Mouse (Mus musculus): ENCODE results near the gene Clps.
A peak's percentile ranks its signal among the peaks of the same experiment; 100 is the strongest.

The Clps gene

DNA sequence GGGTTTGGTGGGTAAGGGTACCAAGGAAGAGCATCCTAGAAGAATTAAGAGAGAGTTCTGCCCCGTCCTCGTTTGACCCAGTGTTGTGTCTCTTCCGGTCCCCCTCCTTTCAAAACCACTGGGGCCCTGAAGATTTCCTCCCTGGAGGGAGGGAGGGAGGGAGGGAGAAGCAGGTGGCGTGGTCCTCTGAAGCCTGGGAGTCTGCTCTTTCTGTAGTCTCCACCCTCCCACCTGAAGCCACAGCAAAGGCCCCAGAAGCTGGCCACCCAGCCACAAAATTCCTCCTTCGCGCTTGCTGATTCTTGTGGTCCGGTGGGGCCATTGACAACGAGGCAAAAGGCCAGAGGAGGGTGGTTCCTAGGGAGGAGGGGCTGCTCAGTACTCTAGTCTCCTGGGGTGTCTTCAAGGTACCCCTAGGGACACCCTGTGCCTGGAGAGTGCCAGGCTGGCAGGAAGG lies 41.9 kb downstream of the Clps start:
- peak in 1 of 2 experiments; percentile 69 for DNase-seq (ENCODE audit: low spot score in 2 of 2)

DNA sequence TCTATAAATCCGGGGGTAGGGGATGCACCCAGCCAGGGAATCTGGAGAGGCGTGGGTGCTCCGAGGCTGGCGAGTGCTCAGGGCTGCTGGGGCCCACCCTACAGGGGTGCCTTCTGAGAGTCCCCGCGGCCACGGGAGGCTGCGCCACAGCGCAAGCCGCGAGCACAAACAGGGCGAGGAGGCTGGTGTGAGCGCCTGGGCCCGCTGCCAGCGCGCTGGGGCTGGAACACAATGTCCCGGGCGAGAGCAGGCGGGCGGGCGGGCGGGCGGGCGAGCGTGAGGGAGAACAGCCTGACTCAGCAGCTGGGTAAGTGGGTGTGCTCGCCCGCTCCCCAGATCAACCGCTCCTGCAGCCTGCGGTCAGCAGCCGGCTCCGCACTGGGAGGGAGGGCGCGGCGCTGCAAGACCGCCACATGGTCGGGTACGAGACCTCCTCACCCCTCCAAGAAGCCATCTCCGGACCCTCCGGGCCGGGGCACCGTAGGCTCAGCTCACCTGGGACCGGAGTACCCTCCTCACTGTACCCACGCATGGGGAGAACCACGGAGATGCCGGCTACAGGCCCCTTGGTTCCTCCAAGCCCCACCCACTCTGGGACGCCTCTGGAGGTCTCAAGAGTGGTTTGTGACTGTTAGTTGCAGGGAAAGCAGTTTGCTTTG lies 42.5 kb downstream of the Clps start:
- peak; percentile 83 to 95 for DNase-seq (ENCODE audit: low spot score in 2 of 2)

GRCm38 (mm10) chr17:28517441-28517955 lies 43.1 kb downstream of the Clps start, which contains the start of gene Fkbp5:
Gene Fkbp5 (minus strand): TSS chr17:28517527.
- DNase-seq (ENCODE audit: low spot score in 2 of 2) = peak; percentile 71 to 87

DNA sequence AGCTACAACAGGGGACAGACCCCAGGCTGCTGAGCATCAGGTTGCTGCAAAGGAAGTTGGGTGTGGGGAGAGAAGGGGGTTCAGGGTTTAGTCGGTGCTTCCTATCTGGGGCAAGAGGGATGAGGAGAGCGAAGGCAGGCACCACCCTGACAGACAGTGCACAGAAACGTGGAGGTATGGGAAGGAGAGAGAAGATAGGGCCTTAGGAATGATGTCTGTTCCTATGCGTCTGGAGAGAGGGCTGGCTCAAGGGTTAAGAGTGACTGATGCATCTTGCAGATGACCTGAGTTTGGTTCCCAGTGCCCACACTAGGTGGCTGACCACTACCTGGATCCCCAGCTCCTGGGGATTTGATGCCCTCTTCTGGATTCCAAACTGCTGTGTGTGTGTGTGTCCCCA lies 43.7 kb downstream of the Clps start:
- no peak for DNase-seq (ENCODE audit: low spot score in 2 of 2)

DNA sequence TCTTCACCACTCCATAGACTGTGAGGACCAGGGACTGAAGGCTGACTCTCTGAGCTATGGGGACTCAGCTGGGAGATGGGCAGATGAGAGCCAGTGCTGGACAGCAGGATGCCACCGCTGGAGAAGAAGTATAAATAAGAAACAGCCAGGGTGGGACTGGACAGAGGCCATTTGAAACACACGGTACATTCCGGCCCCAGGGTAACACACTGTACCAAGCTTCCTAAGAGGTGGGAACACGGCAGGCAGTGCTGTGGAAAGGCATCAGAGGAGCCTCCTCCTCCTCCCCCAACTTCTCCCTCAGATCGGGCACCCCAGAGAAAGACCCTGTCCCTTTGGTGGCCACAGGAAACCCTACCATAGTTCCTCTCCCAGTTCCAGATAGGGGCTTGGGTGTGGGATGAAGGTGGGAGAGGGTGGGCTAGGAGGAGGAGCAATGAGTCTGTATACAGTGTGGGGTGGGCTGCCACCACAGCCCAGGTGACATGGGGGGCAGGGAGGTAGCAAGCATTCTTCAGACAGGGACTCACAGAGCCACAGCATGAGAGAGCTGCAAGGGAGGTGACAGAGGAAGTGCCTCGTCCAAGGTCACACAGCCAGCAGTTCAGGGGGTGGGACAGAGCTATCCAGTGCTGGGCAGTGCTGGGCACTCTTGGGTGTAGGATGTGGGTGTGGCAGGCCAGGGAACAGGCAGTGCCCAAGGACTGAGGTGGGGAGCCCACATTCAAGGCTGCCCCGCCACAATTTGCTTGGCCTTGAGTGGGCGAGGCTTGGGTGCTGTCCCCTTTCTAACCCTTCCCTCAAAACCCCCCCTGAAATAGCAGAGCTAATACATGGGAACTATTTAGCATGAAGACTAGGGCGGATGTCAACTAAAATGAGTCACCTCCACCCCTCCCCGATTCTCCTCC lies 44.9 kb downstream of the Clps start:
- peak in 1 of 2 experiments; percentile 70 for DNase-seq (ENCODE audit: low spot score in 2 of 2)

- no peak for DNase-seq (ENCODE audit: low spot score in 2 of 2)
Measured at GRCm38 (mm10) chr17:28514555-28514954, 46.0 kb downstream of the Clps start.

GRCm38 (mm10) chr17:28513844-28514243 lies 46.7 kb downstream of the Clps start:
- no peak for DNase-seq (ENCODE audit: low spot score in 2 of 2)

DNA sequence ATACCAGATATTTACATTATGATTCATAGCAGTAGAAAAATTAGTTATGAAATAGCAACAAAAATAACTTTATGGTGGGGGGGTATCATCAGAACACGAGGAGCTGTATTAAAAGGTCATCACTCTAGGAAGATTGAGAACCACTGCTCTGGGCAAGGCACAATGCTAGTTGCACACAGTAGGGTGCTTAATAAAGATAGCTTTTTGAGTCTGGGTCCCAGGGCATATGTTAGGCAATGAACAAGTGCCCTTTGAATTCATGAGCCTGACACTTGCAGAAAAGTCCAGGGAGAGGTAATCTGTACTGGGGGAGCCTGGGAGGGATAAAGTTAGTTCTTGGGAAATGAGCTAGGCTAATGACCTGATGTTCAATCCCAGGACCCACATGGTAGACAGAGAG lies 47.2 kb downstream of the Clps start:
- no peak for DNase-seq (ENCODE audit: low spot score in 2 of 2)

- peak; percentile 68 to 91 for DNase-seq (ENCODE audit: low spot score in 2 of 2)
Measured at GRCm38 (mm10) chr17:28512696-28513095, 47.9 kb downstream of the Clps start.

DNA sequence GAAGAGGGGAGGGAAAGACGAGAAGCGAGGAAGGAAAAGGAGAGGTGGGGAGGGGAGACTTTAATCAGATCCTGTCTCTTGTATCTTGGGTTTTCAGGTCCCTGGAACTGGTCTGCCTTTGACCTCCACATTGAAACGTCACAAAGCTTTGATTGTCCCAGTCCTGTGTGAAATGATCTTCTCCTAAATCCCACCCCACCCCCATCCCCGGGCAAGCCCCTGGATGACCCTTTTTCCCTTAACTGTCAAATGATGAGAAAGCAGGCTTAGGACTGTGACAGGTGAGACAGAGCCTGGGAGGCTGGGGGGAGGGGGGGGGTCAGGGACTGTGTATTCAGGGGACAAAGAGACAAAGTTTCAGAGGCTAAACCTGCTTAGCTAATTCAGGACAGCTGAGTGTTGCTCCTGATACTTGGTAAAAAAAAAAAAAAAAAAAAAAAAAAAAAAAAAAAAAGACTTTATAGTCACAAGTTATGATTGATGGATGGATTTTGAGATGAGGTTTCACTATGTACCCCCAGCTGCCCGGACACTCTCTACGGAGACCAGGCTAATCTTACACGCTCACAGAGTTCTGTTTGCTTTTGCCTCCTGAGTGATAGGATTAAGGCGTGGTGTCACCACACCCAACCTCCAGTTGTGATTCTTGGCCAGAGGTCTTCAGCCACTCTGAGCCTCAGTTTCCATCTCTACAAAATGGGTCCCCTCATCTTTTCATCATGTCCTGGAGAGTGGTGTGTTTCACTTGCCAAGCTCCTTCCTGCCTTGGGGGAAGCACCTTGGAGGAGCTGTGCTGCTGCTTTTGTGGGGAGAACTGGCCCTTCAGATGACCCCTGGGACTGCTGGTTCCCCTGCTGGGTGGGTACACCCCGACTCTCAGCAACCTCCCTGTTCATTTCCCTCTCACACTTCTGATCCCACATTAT lies 48.7 kb downstream of the Clps start:
- no peak for DNase-seq (ENCODE audit: low spot score in 2 of 2)

DNA sequence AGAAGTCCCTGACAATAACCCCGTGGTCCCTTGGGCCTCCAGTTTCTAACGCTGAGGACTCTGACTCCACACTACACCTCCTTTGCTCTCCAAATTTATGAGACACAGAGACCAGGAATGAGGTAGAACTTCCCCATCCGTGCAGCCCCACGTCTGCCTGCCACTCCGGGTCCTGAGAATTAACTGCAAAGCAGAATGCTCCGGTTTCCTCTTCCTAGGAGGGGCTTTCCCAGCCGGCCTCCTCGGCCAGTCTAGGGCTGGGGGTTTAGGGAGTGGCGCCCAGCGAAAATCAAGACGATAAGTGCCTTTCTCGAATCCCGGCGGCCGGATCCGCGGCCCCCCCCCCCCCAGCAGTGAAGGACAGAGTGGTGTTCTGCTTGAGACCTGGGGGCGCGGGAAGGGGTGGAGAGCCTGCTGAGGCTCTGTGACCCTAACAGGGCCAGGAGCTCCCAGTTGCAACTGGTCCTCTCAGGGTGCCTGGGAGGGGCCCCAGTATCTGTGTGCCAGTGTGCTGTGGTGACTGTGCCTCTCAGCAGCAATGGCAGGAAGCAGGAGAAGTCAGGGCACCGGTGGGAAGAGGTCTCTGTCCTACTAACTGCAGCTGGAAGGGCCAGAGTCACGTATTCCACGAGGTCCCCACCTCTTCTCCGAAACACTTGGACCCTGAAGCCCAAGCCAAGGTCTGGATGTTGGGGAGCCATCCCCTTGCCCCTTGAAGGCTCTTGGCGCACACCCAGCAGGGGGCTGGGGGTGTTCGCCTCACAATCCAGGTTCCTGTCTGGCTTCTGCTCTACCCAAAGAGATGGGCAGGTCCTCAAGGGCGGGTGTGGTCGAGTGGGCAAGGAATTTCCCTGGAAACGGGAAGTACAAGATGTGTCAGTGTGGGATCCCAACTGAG lies 49.9 kb downstream of the Clps start:
- peak in 1 of 2 experiments; percentile 31 for DNase-seq (ENCODE audit: low spot score in 2 of 2)

Measured in urinary bladder, postnatal 36 days (tissue).